Mouse (Mus musculus) kidney, embryonic 15.5 days (tissue): ENCODE data around the gene Ptms. TPM values are rescaled to one million over a fixed set of nuclear protein-coding genes. Genes with fewer than 3 reads are reported as not detected.
"Not testable (repeated sequence)": the region's sequence is repeated elsewhere in the genome, so short reads cannot be mapped to it uniquely, and the experiment has no call there.

Experiments
- ATAC-seq: fragments of 200-750 bp; cut with Nextera tagmentation; replicated peaks from 2 replicates; pipeline ENCODE4 v1.8.0; 2017; ENCODE audit warnings: moderate TSS enrichment; ENCODE audit not compliant: low FRiP score
- H3K27ac ChIP-seq: fragments of 300-500 bp; sonication (generic); 2 replicates; pipeline ENCODE4 v1.5.1; 2015; ENCODE audit warnings: mild to moderate bottlenecking, inconsistent platforms
- H3K27me3 ChIP-seq: fragments of 300-500 bp; sonication (generic); 2 replicates; pipeline ENCODE4 v1.6.1; 2015; ENCODE audit warnings: inconsistent platforms
- H3K36me3 ChIP-seq: fragments of 300-500 bp; sonication (generic); 2 replicates; pipeline ENCODE4 v1.6.1; 2015; ENCODE audit warnings: inconsistent platforms
- H3K4me1 ChIP-seq: fragments of 300-500 bp; sonication (generic); 2 replicates; pipeline ENCODE4 v1.6.1; 2015; ENCODE audit warnings: inconsistent platforms
- H3K4me2 ChIP-seq: fragments of 300-500 bp; sonication (generic); 2 replicates; pipeline ENCODE4 v1.6.1; 2015; ENCODE audit warnings: moderate library complexity, mild to moderate bottlenecking, inconsistent platforms
- H3K4me3 ChIP-seq: fragments of 300-500 bp; sonication (generic); replicated peaks from 2 replicates; pipeline ENCODE4 v1.5.1; 2015; ENCODE audit warnings: mild to moderate bottlenecking, inconsistent platforms
- H3K9ac ChIP-seq: fragments of 300-500 bp; sonication (generic); 2 replicates; pipeline ENCODE4 v1.6.1; 2015; ENCODE audit warnings: mild to moderate bottlenecking, inconsistent platforms
- H3K9me3 ChIP-seq: fragments of 300-500 bp; sonication (generic); replicated peaks from 2 replicates; pipeline ENCODE4 v1.6.1; 2016; ENCODE audit warnings: inconsistent platforms
- WGBS: fragments of 180-500 bp; shearing (Covaris S2); methylation state at CpG from one replicate; pipeline ENCODE4 v1.1.7; 2015; ENCODE audit warnings: mixed read lengths; 5-methylcytosine and 5-hydroxymethylcytosine counted together
- polyA plus RNA-seq: library from polyadenylated mRNA; unstranded; fragments of >200 nt; fragmentation: Nextera tagmentation; extraction: Ambion mirVana; gene quantifications from 2 replicates; pipeline ENCODE4 v1.2.1, GENCODE M21; 2015

Ptms gene
- polyA plus RNA-seq, 1 experiment from 2014 or later, result 320 TPM

- H3K9me3 ChIP-seq, result no peaks in the 10 kb centered on the region
- WGBS, result 64% methylated on average over 10 of the region's 10 CpGs
- H3K9ac ChIP-seq, result no peak overlapping the region
These were observed 19.0 kb downstream of the Ptms start for GRCm38 (mm10) chr6:124900801-124901480.

GRCm38 (mm10) chr6:124900056-124900800, 19.7 kb downstream of the Ptms start:
- H3K4me2 ChIP-seq, result no peak overlapping the region
- peaks cover 13% of the 10 kb centered on the region for H3K4me1 ChIP-seq
- no peak overlapping the region for H3K9ac ChIP-seq
- no peak overlapping the region for H3K4me3 ChIP-seq
- WGBS, result 55% methylated on average over 8 of the region's 8 CpGs
- no peak overlapping the region for H3K27ac ChIP-seq
- ATAC-seq, result no peak
- H3K27me3 ChIP-seq, result no peaks in the 10 kb centered on the region
- H3K36me3 ChIP-seq, result no peaks in the 10 kb centered on the region
- no peaks in the 10 kb centered on the region for H3K9me3 ChIP-seq

More at GRCm38 (mm10) chr6:124900801-124901480, 19.0 kb downstream of the Ptms start:
- Histone ChIP-seq H3K36me3 (no peaks in the 10 kb centered on the region), H3K27me3 (no peaks in the 10 kb centered on the region), H3K27ac (no peak overlapping the region), H3K4me1 (peaks cover 16% of the 10 kb centered on the region), H3K4me2 (no peak overlapping the region), H3K4me3 (no peak overlapping the region)
- ATAC-seq, result no peak

GRCm38 (mm10) chr6:124898359-124898758, 21.5 kb downstream of the Ptms start:
- H3K27me3 ChIP-seq, result no peaks in the 10 kb centered on the region
- no peaks in the 10 kb centered on the region for H3K9me3 ChIP-seq
- no peak for ATAC-seq
- WGBS, result 52% methylated on average over 3 of the region's 3 CpGs
- H3K27ac ChIP-seq, result no peak overlapping the region
- no peak overlapping the region for H3K4me2 ChIP-seq
- H3K36me3 ChIP-seq, result no peaks in the 10 kb centered on the region
- no peak overlapping the region for H3K9ac ChIP-seq
- H3K4me3 ChIP-seq, result no peak overlapping the region
- H3K4me1 ChIP-seq, result no peaks in the 10 kb centered on the region

- not testable (repeated sequence) for H3K4me1 ChIP-seq, H3K27ac ChIP-seq, H3K36me3 ChIP-seq, H3K27me3 ChIP-seq, H3K4me2 ChIP-seq, H3K4me3 ChIP-seq, ATAC-seq, H3K9me3 ChIP-seq, H3K9ac ChIP-seq
- 70% methylated on average over 2 of the region's 2 CpGs for WGBS
These were observed 25.8 kb downstream of the Ptms start for GRCm38 (mm10) chr6:124894113-124894512.

- no peak overlapping the region for H3K27ac ChIP-seq
- no peak overlapping the region for H3K4me3 ChIP-seq
- H3K27me3 ChIP-seq, result no peaks in the 10 kb centered on the region
- H3K4me1 ChIP-seq, result no peaks in the 10 kb centered on the region
- no peak overlapping the region for H3K4me2 ChIP-seq
- no peak for ATAC-seq
- WGBS, result 55% methylated on average over 6 of the region's 6 CpGs
- no peak overlapping the region for H3K9ac ChIP-seq
- H3K36me3 ChIP-seq, result no peaks in the 10 kb centered on the region
- no peaks in the 10 kb centered on the region for H3K9me3 ChIP-seq
These were observed 28.9 kb downstream of the Ptms start for GRCm38 (mm10) chr6:124890997-124891396.

- no peak for ATAC-seq
- H3K4me1 ChIP-seq, result no peaks in the 10 kb centered on the region
- no peak overlapping the region for H3K4me3 ChIP-seq
- H3K27me3 ChIP-seq, result no peaks in the 10 kb centered on the region
- H3K27ac ChIP-seq, result no peak overlapping the region
- no peaks in the 10 kb centered on the region for H3K36me3 ChIP-seq
- 86% methylated on average over 6 of the region's 6 CpGs for WGBS
- no peak overlapping the region for H3K9ac ChIP-seq
- no peak overlapping the region for H3K4me2 ChIP-seq
- no peaks in the 10 kb centered on the region for H3K9me3 ChIP-seq
These were observed 31.3 kb downstream of the Ptms start for GRCm38 (mm10) chr6:124888555-124889125.

- Histone ChIP-seq H3K27ac (no peak within 1 kb of the TSS), H3K36me3 (no peaks in the 10 kb centered on the region), H3K9ac (no peak within 1 kb of the TSS), H3K27me3 (no peaks in the 10 kb centered on the region), H3K4me1 (no peaks in the 10 kb centered on the region), H3K9me3 (no peaks in the 10 kb centered on the region), H3K4me3 (no peak within 1 kb of the TSS), H3K4me2 (no peak within 1 kb of the TSS)
- WGBS, result 84% methylated on average over 9 of the region's 9 CpGs
- no peak for ATAC-seq
These were observed 31.9 kb downstream of the Ptms start, which contains the start of gene Cd4 for GRCm38 (mm10) chr6:124887986-124888385. Cd4 (minus strand) TSS chr6:124888221.

GRCm38 (mm10) chr6:124885956-124886381, 33.9 kb downstream of the Ptms start:
- H3K27ac ChIP-seq, result no peak overlapping the region
- H3K9me3 ChIP-seq, result no peaks in the 10 kb centered on the region
- WGBS, result 90% methylated on average over 8 of the region's 8 CpGs
- H3K36me3 ChIP-seq, result no peaks in the 10 kb centered on the region
- H3K4me2 ChIP-seq, result no peak overlapping the region
- no peaks in the 10 kb centered on the region for H3K4me1 ChIP-seq
- H3K4me3 ChIP-seq, result no peak overlapping the region
- H3K9ac ChIP-seq, result no peak overlapping the region
- no peaks in the 10 kb centered on the region for H3K27me3 ChIP-seq
- no peak for ATAC-seq

GRCm38 (mm10) chr6:124884714-124885500, 35.0 kb downstream of the Ptms start:
- 61% methylated on average over 10 of the region's 10 CpGs for WGBS
- no peak for ATAC-seq
- Histone ChIP-seq H3K27ac (no peak overlapping the region), H3K4me3 (no peak overlapping the region), H3K4me1 (no peaks in the 10 kb centered on the region), H3K27me3 (no peaks in the 10 kb centered on the region), H3K9ac (no peak overlapping the region), H3K9me3 (no peaks in the 10 kb centered on the region), H3K4me2 (no peak overlapping the region), H3K36me3 (no peaks in the 10 kb centered on the region)

- H3K27ac ChIP-seq, result no peak overlapping the region
- H3K4me1 ChIP-seq, result no peaks in the 10 kb centered on the region
- H3K9me3 ChIP-seq, result no peaks in the 10 kb centered on the region
- no peak overlapping the region for H3K4me3 ChIP-seq
- no peak overlapping the region for H3K9ac ChIP-seq
- no peak for ATAC-seq
- H3K4me2 ChIP-seq, result no peak overlapping the region
- H3K27me3 ChIP-seq, result no peaks in the 10 kb centered on the region
- no peaks in the 10 kb centered on the region for H3K36me3 ChIP-seq
- 81% methylated on average over 10 of the region's 10 CpGs for WGBS
These were observed 36.6 kb downstream of the Ptms start for GRCm38 (mm10) chr6:124883351-124883750.

GRCm38 (mm10) chr6:124881821-124882220, 38.1 kb downstream of the Ptms start:
- no peaks in the 10 kb centered on the region for H3K4me1 ChIP-seq
- H3K27ac ChIP-seq, result no peak overlapping the region
- H3K4me2 ChIP-seq, result no peak overlapping the region
- H3K9ac ChIP-seq, result no peak overlapping the region
- no peak for ATAC-seq
- H3K27me3 ChIP-seq, result no peaks in the 10 kb centered on the region
- no peaks in the 10 kb centered on the region for H3K9me3 ChIP-seq
- 92% methylated on average over 9 of the region's 9 CpGs for WGBS
- no peak overlapping the region for H3K4me3 ChIP-seq
- H3K36me3 ChIP-seq, result no peaks in the 10 kb centered on the region

GRCm38 (mm10) chr6:124879390-124879789, 40.5 kb downstream of the Ptms start:
- ATAC-seq, result no peak
- no peaks in the 10 kb centered on the region for H3K36me3 ChIP-seq
- H3K9me3 ChIP-seq, result no peaks in the 10 kb centered on the region
- WGBS, result 44% methylated on average over 6 of the region's 6 CpGs
- no peak overlapping the region for H3K9ac ChIP-seq
- no peak overlapping the region for H3K4me3 ChIP-seq
- no peaks in the 10 kb centered on the region for H3K4me1 ChIP-seq
- no peak overlapping the region for H3K4me2 ChIP-seq
- H3K27me3 ChIP-seq, result no peaks in the 10 kb centered on the region
- no peak overlapping the region for H3K27ac ChIP-seq
